Mouse (Mus musculus) CD4-positive helper T cell, adult 2 months (primary cell): ENCODE data around the gene Zfp260.
"Not testable (repeated sequence)": the region's sequence is repeated elsewhere in the genome, so short reads cannot be mapped to it uniquely, and the experiment has no call there.

Experiments
- DNase-seq: peaks from one replicate; pipeline ENCODE4 v3.0.0-alpha.2; 2012; ENCODE audit warnings: low read depth, missing footprints, low spot score

Gene Zfp260

DNA sequence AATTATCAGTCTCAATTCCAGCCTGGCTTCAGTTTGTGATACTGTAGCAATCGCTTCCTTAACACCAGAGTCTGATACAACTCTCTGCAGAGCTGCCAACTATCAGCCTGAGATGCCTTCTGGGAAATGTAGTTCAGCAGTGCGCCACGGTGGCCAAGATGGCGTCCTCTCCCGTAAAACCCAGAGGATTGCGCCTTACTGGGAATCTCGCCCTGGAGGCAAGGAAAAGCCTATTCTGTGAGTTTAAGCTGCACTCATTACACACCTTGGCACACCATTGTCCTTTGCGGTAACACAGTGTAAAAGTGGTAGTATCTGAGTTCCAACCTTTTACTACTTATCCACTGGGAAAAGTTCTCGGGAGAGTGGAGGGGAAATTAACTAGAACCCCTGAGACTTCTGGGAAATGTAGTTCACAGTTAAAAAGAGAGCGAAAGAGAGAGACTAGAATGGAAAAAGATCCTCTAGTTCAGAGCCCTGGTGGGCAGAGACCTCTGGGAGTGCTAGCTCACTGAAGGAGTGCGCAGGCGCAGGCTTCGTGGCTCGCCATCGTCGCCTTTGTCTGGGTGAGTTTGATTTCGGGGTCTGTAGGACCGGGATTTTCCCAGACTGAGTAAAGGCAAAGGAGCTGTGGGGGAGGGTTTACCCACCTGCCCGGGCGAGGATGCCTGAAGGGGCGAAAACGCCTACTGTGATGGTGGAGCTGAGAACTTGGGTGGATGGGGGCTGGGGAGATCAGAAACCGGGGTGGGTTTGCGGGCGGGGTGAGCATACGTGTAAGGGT, at the start of gene Zfp260:
Zfp260 (plus strand) TSS at position 132 of the 784 bp plus-strand sequence.
- peak; percentile 91 for DNase-seq

GRCm38 (mm10) chr7:30048126-30048525, 46.5 kb upstream of the Zfp260 start:
- DNase-seq: no peak

DNA sequence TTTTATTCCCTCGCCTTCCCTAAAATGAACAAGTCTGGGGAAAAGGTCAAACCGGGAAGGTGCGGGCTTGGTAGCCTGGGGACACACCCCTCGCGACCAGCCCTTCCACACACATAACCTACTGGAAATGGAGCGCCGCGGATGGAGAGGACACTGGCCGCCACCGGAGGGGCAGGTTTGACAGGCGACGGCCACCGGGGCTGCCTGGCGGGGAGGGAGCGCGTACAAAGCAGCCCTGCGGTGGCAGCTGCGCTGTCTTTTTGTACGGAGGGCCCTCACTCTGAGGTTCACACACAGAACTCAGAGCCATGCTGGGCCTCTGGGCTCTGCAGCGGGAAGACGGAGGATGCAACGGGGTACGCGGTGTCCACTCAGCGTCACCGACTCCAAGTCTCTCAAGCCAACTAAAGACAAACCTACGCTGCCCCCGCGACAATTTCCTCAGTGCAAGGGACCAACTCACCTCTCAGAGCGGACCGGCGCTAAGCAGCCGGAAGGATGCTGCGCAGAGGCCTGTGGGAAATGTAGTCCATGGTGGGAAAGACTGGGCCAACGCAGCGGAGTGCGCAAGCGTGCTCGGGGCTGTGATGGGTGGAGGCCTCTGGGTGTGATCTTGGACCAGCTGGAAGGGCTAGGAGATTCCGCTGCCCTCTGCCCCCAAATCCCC, 43.6 kb upstream of the Zfp260 start, which contains the start of gene Zfp14:
Zfp14 (minus strand) TSS at position 499 of the 667 bp plus-strand sequence.
- DNase-seq: peak; percentile 88

DNA sequence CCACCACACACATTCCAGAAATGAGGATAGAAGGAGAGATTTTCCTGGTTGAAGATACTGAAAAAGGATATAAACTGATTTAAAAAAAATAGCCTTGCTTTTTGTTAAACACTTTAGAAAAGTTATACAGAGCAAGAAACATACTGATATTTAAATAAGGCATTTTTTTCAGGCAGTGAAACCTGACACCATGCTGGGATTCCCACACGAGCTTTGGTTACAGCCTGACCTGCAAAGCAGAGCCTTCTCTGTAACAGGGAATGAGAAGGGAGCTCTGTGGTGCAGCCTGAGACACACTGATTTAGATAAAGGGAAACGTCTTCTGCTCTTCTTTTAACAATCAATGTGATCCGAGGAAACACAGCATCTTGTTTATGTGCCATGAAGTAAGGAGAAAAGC, 41.0 kb upstream of the Zfp260 start:
- DNase-seq: no peak

- no peak for DNase-seq
Observed at GRCm38 (mm10) chr7:30060341-30060740, 34.2 kb upstream of the Zfp260 start.

DNA sequence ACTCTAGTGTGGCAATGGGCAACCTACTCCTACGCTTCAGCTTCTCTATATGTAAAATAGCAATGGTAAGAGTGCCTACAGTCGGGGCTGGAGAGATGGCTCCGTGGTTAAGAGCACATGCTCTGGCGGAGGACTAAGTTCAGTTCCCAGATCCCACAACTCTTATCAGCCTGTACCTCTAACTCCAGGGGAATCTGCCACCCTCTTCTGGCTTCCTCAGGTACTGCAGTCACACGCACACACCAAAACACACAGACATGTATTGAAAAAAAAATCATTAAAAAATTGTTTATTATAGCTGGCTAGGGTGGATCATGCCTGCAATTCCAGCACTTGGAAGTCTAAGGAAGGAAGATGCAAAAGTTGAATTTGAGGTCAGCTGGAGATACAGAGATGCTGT, 32.1 kb upstream of the Zfp260 start:
- DNase-seq: no peak

DNA sequence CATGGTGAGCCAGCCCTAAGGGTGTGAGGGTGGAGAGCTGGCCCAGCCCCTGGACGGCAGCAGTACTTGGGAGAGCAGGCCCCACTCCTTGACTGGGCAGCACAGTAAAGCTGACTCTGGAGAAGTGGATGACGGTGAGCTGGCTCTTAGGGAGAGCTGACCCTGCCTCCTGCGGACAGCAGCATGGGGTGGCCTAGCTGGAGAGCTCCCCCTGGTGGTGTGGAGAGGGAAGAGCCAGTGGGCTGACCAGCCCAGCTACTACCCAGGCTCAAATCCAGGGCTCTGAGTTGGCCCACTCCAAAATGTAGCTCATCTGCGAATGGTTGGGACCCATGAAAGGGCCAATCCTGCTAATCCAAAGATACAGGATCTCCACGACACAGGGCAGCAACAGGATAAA, 30.0 kb upstream of the Zfp260 start:
- DNase-seq: no peak

- DNase-seq: peak; percentile 89
Observed at GRCm38 (mm10) chr7:30072146-30073028, 22.2 kb upstream of the Zfp260 start, which contains the start of gene Zfp82. Gene Zfp82, minus strand, starts transcription at chr7:30072900.

DNA sequence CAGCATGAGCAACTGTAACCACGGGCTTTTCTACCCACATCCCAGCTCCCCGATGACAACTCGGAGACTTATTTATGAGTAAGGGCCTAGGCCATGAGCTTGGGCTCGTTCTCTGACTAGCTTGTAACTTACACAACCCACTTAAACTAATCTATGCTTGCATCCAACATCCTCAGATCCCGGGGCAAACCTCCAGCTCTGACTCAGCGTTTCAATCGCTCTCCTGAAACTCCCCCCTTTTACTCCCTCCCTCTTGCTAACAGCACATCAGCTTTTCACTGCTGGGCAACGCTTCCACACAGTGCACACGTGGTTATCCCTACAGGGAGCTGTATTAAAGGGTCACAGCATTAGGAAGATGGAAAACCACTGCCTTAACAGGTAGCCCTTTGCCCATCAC, 8.1 kb upstream of the Zfp260 start:
- no peak for DNase-seq

- DNase-seq: no peak
Observed at GRCm38 (mm10) chr7:30089405-30089804, 5.2 kb upstream of the Zfp260 start.

GRCm38 (mm10) chr7:30090092-30090969, 4.2 kb upstream of the Zfp260 start, which contains the start of the genes Gm26920 and Zfp566:
Gene Gm26920, minus strand, starts transcription at chr7:30090410.
Gene Zfp566, minus strand, starts transcription at chr7:30090527.
- peak; percentile 99 for DNase-seq

DNA sequence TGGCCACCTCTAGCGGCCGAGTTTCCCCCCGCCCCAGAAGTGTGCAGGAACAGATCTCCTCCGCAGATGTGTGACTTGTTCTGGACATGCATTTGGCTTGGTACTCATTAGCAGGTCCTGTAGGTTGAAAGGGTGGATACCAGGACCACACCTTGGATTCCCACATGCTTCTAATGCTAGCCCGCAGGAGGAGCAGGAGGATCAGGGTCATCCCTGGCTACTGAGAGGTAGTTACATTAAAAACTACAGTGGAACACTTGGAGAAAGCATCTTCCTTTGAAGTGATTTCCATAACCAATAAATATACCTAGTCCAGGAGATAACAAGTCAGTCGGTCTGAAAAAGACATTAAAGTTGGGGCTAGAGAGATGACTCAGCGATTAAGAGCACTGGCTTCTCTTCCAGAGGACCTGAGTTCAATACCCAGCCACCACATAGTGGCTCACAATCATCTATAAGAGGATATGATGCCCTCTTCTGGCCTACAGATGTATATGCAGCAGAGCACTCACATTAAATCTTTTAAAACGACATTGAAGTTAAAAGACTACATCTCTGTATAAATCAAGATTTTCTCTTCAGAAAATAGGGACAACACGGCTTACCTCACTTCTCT, 3.5 kb upstream of the Zfp260 start:
- peak; percentile 77 for DNase-seq

DNA sequence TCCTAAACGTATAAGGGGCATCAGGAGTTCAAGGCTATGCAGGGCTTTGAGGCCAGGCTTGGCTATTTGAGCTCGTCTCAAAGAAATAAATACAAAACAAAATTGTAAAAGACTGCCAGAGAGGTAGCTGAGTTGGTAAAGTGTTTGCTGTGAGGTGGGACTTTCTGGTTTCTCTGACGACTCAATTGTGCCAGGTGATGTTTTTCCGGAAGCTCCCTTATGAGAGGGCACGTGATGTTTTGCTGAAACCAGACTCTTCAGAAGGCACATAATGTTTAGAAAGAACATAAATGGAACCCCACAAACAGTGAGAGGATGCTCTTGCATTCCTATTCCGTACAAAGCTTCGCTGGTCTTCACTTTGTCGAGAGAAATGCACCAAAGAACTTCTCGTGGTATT, 1.9 kb upstream of the Zfp260 start:
- peak; percentile 36 for DNase-seq

DNA sequence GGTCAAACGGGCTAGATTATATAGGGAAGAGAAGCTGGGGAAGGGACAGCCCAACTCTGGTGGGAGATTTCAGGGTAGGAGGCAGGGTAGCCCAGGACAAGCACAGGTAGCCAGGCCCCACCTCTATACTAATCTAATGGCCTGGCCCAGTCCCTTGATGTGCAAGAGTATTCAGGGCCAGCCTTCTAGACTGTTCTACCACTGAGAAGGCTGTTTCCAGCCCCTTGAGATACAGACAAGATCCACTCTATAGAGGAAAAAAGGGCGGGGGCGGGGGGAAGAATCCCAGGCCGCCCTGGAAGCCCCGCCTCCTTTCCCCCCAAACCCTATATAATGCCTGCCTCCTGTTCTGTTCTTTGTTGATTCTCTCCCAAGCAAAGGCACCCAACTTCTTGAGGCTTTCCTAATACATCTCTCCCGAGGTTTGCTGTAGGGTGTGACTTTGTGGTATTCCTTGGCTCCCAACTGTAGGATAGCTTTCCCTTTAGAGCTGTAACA, 610 bp upstream of the Zfp260 start:
- no peak for DNase-seq

GRCm38 (mm10) chr7:30095551-30096125, 1.1 kb downstream of the Zfp260 start:
- DNase-seq: peak; percentile 27

- DNase-seq: peak; percentile 90
Observed at GRCm38 (mm10) chr7:30099297-30099696, 4.7 kb downstream of the Zfp260 start.

DNA sequence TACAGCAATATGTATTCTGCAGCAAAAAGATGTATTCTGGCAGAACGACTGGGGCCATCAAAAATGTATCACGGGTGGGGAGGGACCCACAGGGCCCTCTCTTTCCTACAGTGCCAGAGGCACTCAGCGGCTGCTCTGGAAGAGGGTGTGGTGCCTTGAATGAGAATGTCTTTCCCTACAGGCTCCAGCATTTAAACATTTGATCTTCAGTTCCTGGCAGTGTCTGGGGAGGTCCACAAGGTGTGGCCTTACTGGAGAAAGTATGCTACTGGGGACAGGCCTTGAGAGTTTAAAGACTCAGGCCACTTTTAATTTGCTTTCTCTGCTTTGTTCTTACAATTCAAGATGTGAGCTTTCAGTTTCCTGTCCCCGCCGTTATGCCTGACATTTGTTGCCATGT, 21.5 kb downstream of the Zfp260 start:
- no peak for DNase-seq

DNA sequence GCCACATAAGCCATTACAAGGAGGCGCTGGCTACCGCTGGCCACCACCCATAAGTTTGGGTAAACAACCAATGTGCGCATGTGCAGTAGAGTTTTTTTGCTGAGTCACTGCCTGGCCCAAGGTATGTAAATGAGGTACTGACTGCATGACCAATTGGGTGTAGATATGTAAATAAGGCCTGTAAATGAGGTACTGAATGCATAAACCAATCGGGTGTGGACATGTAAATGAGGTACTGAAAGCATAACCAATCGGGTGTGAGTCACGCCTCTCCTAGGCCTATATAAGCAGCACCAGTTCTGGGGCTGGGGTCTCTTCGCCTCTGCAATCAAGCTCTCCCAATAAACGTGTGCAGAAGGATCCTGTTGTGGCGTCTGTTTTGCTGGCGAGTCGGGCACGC, 23.4 kb downstream of the Zfp260 start:
- DNase-seq: not testable (repeated sequence)

- DNase-seq: peak; percentile 91
Observed at GRCm38 (mm10) chr7:30121308-30122187, 27.0 kb downstream of the Zfp260 start, which contains the start of gene Zfp382. Gene Zfp382, plus strand, starts transcription at chr7:30121942.
